In genomic region chr17:25832436-25833290, GRCm38 (mm10) we compare ENCODE assay signal across 8 mouse cellular contexts. TPM values are rescaled to one million over a fixed set of nuclear protein-coding genes. Genes with fewer than 3 reads are reported as not detected.
DNase-seq lines count a peak whose midpoint lies in the region; ATAC-seq lines count a peak whose summit lies in the region.

No protein-coding gene starts in this region.

- peaks cover 29% of the 10 kb centered on the region for H3K36me3 ChIP-seq in hindbrain, embryonic 14.5 days (replicated peaks; ENCODE audit: control insufficient read depth, insufficient read depth)

- peak; percentile 100 for DNase-seq in NIH3T3 (ENCODE audit: low read depth)
- DNase-seq in cerebellum, postnatal 10 days = peak; percentile 100
- peak; percentile 98 to 99 for DNase-seq in frontal cortex, postnatal 14 days (ENCODE audit: low spot score in 2 of 2)
- DNase-seq in hindbrain, embryonic 14.5 days (ENCODE audit: low spot score) = peak; percentile 97
- peak; percentile 98 for DNase-seq in layer of hippocampus, postnatal 36 days
- peak; percentile 100 for DNase-seq in lung, postnatal 36 days
- DNase-seq in retina, postnatal 1 day = peak; percentile 99
- peak; percentile 98 to 99 for DNase-seq in urinary bladder, adult 18-20 months (ENCODE audit: low spot score in 2 of 2)

- H3K4me3 ChIP-seq in hindbrain, embryonic 14.5 days (replicated peaks; ENCODE audit: low read length) = peak overlapping the region; percentile 89

- peak overlapping the region; percentile 86 for H3K9ac ChIP-seq in hindbrain, embryonic 14.5 days

- ATAC-seq in hindbrain, embryonic 14.5 days (ENCODE audit: low FRiP score) = peak; percentile 91

- H3K27ac ChIP-seq in hindbrain, embryonic 14.5 days = peak overlapping the region; percentile 98

- H3K4me1 ChIP-seq in hindbrain, embryonic 14.5 days (replicated peaks; ENCODE audit: control insufficient read depth, insufficient read depth, low read length) = peaks cover 79% of the 10 kb centered on the region

- WGBS in hindbrain, embryonic 14.5 days = under 1% methylated on average over 74 of the region's 77 CpGs

- H3K9me3 ChIP-seq in hindbrain, embryonic 14.5 days (ENCODE audit: control insufficient read depth, low read length) = no peaks in the 10 kb centered on the region

- no peaks in the 10 kb centered on the region for H3K27me3 ChIP-seq in hindbrain, embryonic 14.5 days (ENCODE audit: control insufficient read depth, insufficient read depth, low read length)

- peak overlapping the region; percentile 96 for H3K4me2 ChIP-seq in hindbrain, embryonic 14.5 days (replicated peaks)

RNA-seq across cellular contexts. Expression of gene Stub1, which starts 0.5 kb away (rescaled TPM):
- polyA plus RNA-seq in hindbrain, embryonic 14.5 days (2014; fragmentation: Nextera tagmentation; extraction: Ambion mirVana) = 336 and 357 TPM in 2 replicates
- total RNA-seq in layer of hippocampus, postnatal 36 days (2021) = 100 to 1,000 TPM; 163 to 164 TPM

RNA-seq across cellular contexts. Expression of gene Jmjd8, which starts 4.0 kb away (rescaled TPM):
- polyA plus RNA-seq in hindbrain, embryonic 14.5 days (2014; fragmentation: Nextera tagmentation; extraction: Ambion mirVana) = 39.3 and 42.1 TPM in 2 replicates
- total RNA-seq in layer of hippocampus, postnatal 36 days (2021) = 10 to 100 TPM; 58.1 to 61.0 TPM

RNA-seq across cellular contexts. Expression of gene Rhbdl1, which starts 4.4 kb away (rescaled TPM):
- 51.3 and 57.1 TPM in 2 replicates for polyA plus RNA-seq in hindbrain, embryonic 14.5 days (2014; fragmentation: Nextera tagmentation; extraction: Ambion mirVana)
- total RNA-seq in layer of hippocampus, postnatal 36 days (2021) = 10 to 100 TPM; 47.9 to 49.0 TPM

RNA-seq across cellular contexts. Expression of gene Gm20683, which starts 8.9 kb away (rescaled TPM):
- polyA plus RNA-seq in hindbrain, embryonic 14.5 days (2014; fragmentation: Nextera tagmentation; extraction: Ambion mirVana) = 8.7 and 9.3 TPM in 2 replicates
- 10 to 100 TPM; 29.0 to 30.4 TPM for total RNA-seq in layer of hippocampus, postnatal 36 days (2021)

RNA-seq across cellular contexts. Expression of gene Wdr24, which starts 9.2 kb away (rescaled TPM):
- polyA plus RNA-seq in hindbrain, embryonic 14.5 days (2014; fragmentation: Nextera tagmentation; extraction: Ambion mirVana) = 29.9 and 32.1 TPM in 2 replicates
- 10 to 100 TPM; 25.4 to 27.3 TPM for total RNA-seq in layer of hippocampus, postnatal 36 days (2021)

Comparison
In these comparisons a context has a peak if more than half of its experiments do, and no peak if none do; other contexts are left out.
1. Peak in every context shown above with its lines: DNase-seq, ATAC-seq, H3K4me3 ChIP-seq and H3K27ac ChIP-seq.